Mouse (Mus musculus): ENCODE measurements around the gene Pard3b.

Gene Pard3b

GRCm38 (mm10) chr1:62510501-62510900, 871.9 kb downstream of the Pard3b start:
- no peak for DNase-seq

- DNase-seq: no peak
Measured at GRCm38 (mm10) chr1:62511681-62512080, 873.1 kb downstream of the Pard3b start.

- DNase-seq: no peak
Measured at GRCm38 (mm10) chr1:62518621-62519213, 880.1 kb downstream of the Pard3b start.

- DNase-seq: no peak
Measured at GRCm38 (mm10) chr1:62521368-62521767, 882.7 kb downstream of the Pard3b start.

GRCm38 (mm10) chr1:62522761-62523160, 884.1 kb downstream of the Pard3b start:
- no peak for DNase-seq

GRCm38 (mm10) chr1:62527788-62528187, 889.2 kb downstream of the Pard3b start:
- no peak for DNase-seq

GRCm38 (mm10) chr1:62529941-62530340, 891.3 kb downstream of the Pard3b start:
- DNase-seq: no peak

- no peak for DNase-seq
Measured at GRCm38 (mm10) chr1:62532426-62533126, 894.0 kb downstream of the Pard3b start.

- no peak for DNase-seq
Measured at GRCm38 (mm10) chr1:62548953-62549352, 910.3 kb downstream of the Pard3b start.

GRCm38 (mm10) chr1:62550546-62550945, 911.9 kb downstream of the Pard3b start:
- DNase-seq: no peak

GRCm38 (mm10) chr1:62551516-62551915, 912.9 kb downstream of the Pard3b start:
- no peak for DNase-seq

- no peak for DNase-seq
Measured at GRCm38 (mm10) chr1:62555838-62556237, 917.2 kb downstream of the Pard3b start.

- no peak for DNase-seq
Measured at GRCm38 (mm10) chr1:62562987-62563386, 924.4 kb downstream of the Pard3b start.

- no peak for DNase-seq
Measured at GRCm38 (mm10) chr1:62564245-62565119, 925.9 kb downstream of the Pard3b start.

- DNase-seq: no peak
Measured at GRCm38 (mm10) chr1:62565120-62565809, 926.6 kb downstream of the Pard3b start.

- DNase-seq: no peak
Measured at GRCm38 (mm10) chr1:62566596-62566995, 928.0 kb downstream of the Pard3b start.

GRCm38 (mm10) chr1:62576939-62577590, 938.4 kb downstream of the Pard3b start:
- no peak for DNase-seq

- no peak for DNase-seq
Measured at GRCm38 (mm10) chr1:62579024-62579765, 940.6 kb downstream of the Pard3b start.

- DNase-seq: no peak
Measured at GRCm38 (mm10) chr1:62580314-62580935, 941.8 kb downstream of the Pard3b start.

GRCm38 (mm10) chr1:62582476-62582875, 943.9 kb downstream of the Pard3b start:
- DNase-seq: no peak

GRCm38 (mm10) chr1:62587536-62587935, 948.9 kb downstream of the Pard3b start:
- DNase-seq: no peak
